Comparison of ENCODE assay signal across 8 mouse cellular contexts in the genomic region with DNA sequence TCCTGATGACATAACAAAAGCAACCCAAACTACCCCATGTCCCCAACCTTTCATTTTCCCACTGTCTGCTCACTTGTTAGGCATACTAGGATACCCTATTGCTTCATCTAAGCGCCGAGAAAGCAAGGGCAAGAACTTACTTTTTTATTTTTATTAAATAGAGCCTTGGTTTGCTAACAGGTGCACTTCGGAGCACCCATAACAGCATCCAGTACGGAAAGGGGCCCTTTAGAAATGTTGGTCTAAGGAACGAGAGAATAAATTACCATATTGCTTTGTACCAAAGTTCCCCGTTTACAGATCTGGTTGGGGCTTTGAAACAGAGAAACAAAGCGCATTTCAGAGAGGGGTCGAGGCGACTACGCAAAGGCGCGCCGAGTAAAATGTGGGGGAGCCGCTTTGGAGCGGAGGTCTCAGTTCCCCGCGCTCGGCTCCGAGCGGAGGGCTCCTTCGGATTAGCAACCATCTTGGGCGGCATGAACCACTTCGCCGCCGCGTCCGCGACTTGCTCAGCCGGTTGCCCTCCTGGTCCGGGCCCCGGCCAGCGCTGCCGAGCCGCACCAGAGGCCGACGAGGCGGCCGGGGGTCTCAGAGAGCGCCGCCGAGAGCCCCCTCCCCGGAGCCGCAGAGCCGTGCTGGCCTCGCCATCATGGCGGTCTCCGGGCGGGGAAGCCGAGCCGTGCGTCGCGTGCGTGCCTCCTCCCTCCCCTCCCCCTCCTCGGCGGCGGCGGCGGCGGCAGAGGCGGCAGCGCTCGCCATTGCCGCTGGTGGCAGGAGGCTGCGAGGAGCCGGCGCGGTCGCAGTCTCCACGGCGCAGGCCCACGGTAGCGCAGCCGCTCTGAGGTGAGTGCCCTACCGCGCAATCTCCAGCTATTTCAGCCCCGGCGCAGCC. TPM values are rescaled to one million over a fixed set of nuclear protein-coding genes. Genes with fewer than 3 reads are reported as not detected.
A peak's percentile ranks its signal among the peaks of the same experiment; 100 is the strongest.
DNase-seq lines count a peak whose midpoint lies in the region; ATAC-seq and TF ChIP-seq lines count a peak whose summit lies in the region.

A gene (plus strand): TSS at position 718 of the 892 bp plus-strand sequence.

- peak; percentile 91 for DNase-seq in cerebellum, adult 11 months
- peak; percentile 95 for DNase-seq in forebrain, embryonic 14.5 days (ENCODE audit: low spot score)
- peak; percentile 94 to 95 for DNase-seq in heart, postnatal 10 days
- peak; percentile 94 to 96 for DNase-seq in kidney, postnatal 4 days
- peak; percentile 94 for DNase-seq in neural tube, embryonic 11.5 days (ENCODE audit: low spot score)

- peak within 1 kb of the TSS; percentile 65 for H3K4me2 ChIP-seq in forebrain, embryonic 14.5 days (ENCODE audit: low read length)
- peak within 1 kb of the TSS; percentile 82 for H3K4me2 ChIP-seq in liver, embryonic 15.5 days
- peak within 1 kb of the TSS; percentile 84 for H3K4me2 ChIP-seq in neural tube, embryonic 11.5 days (ENCODE audit: low read depth)
- peak within 1 kb of the TSS; percentile 85 for H3K4me2 ChIP-seq in stomach, embryonic 16.5 days (ENCODE audit: low read depth, low read length)

- ATAC-seq in forebrain, embryonic 14.5 days = peak; percentile 96
- ATAC-seq in liver, embryonic 15.5 days (ENCODE audit: insufficient read depth) = peak; percentile 85
- peak; percentile 94 for ATAC-seq in neural tube, embryonic 11.5 days (ENCODE audit: insufficient read depth, low FRiP score, low TSS enrichment)
- peak; percentile 95 for ATAC-seq in stomach, embryonic 16.5 days (ENCODE audit: insufficient read depth, low FRiP score)

- no peaks in the 10 kb centered on the region; the same call in 1 of the 2 replicates for H3K36me3 ChIP-seq in ES-Bruce4 (ENCODE audit: control insufficient read depth, insufficient read depth, low read length, poor library complexity, severe bottlenecking)
- H3K36me3 ChIP-seq in forebrain, embryonic 14.5 days (ENCODE audit: control insufficient read depth, insufficient read depth, low read length) = peaks cover 2% of the 10 kb centered on the region; the same call in 1 of the 2 replicates
- H3K36me3 ChIP-seq in liver, embryonic 15.5 days (replicated peaks) = no peaks in the 10 kb centered on the region; the same call in 1 of the 2 replicates
- H3K36me3 ChIP-seq in neural tube, embryonic 11.5 days (ENCODE audit: control insufficient read depth, insufficient read depth, low read length) = no peaks in the 10 kb centered on the region; the same call in 1 of the 2 replicates
- no peaks in the 10 kb centered on the region for H3K36me3 ChIP-seq in stomach, embryonic 16.5 days (ENCODE audit: control insufficient read depth, insufficient read depth, low read length)

- H3K4me3 ChIP-seq in ES-Bruce4 (ENCODE audit: low read depth, low read length) = peak within 1 kb of the TSS; percentile 95
- peak within 1 kb of the TSS; percentile 75 for H3K4me3 ChIP-seq in forebrain, embryonic 14.5 days (ENCODE audit: low read depth, low read length)
- H3K4me3 ChIP-seq in liver, embryonic 15.5 days (replicated peaks) = peak within 1 kb of the TSS; percentile 89
- H3K4me3 ChIP-seq in neural tube, embryonic 11.5 days (ENCODE audit: low read depth, low read length) = peak within 1 kb of the TSS; percentile 99
- H3K4me3 ChIP-seq in stomach, embryonic 16.5 days (replicated peaks; ENCODE audit: low read length) = peak within 1 kb of the TSS; percentile 98

- TF ChIP-seq EP300 in ES-Bruce4 (IDR thresholded peaks at IDR 0.05; ENCODE audit: insufficient read depth, low read depth, low read length) = 0 out of 2 replicates have a peak, but pooled peaks have one; percentile 30

- H3K27ac ChIP-seq in ES-Bruce4 (ENCODE audit: insufficient read depth, low read length) = peak within 1 kb of the TSS; percentile 92
- peak within 1 kb of the TSS; percentile 100 for H3K27ac ChIP-seq in forebrain, embryonic 14.5 days (ENCODE audit: low read depth, low read length)
- H3K27ac ChIP-seq in liver, embryonic 15.5 days (replicated peaks) = peak within 1 kb of the TSS; percentile 97
- peak within 1 kb of the TSS; percentile 99 for H3K27ac ChIP-seq in neural tube, embryonic 11.5 days (ENCODE audit: low read depth, low read length)
- peak within 1 kb of the TSS; percentile 100 for H3K27ac ChIP-seq in stomach, embryonic 16.5 days (ENCODE audit: low read length)

- TF ChIP-seq POLR2A in ES-Bruce4 (IDR thresholded peaks at IDR 0.05; ENCODE audit: insufficient read depth, low read length) = no peak

- TF ChIP-seq CTCF in ES-Bruce4 (IDR thresholded peaks at IDR 0.05; ENCODE audit: low read depth, low read length) = no peak

- peak within 1 kb of the TSS; percentile 98 for H3K9ac ChIP-seq in ES-Bruce4 (ENCODE audit: low read depth, poor library complexity, severe bottlenecking)
- peak within 1 kb of the TSS; percentile 97 for H3K9ac ChIP-seq in forebrain, embryonic 14.5 days (ENCODE audit: low read length)
- H3K9ac ChIP-seq in liver, embryonic 15.5 days = peak within 1 kb of the TSS; percentile 97
- peak within 1 kb of the TSS; percentile 100 for H3K9ac ChIP-seq in neural tube, embryonic 11.5 days (ENCODE audit: low read length)
- peak within 1 kb of the TSS; percentile 100 for H3K9ac ChIP-seq in stomach, embryonic 16.5 days (ENCODE audit: low read length)

- peaks cover 2% of the 10 kb centered on the region for H3K4me1 ChIP-seq in ES-Bruce4 (ENCODE audit: control insufficient read depth, insufficient read depth, low read length)
- peaks cover 25% of the 10 kb centered on the region for H3K4me1 ChIP-seq in forebrain, embryonic 14.5 days (ENCODE audit: control insufficient read depth, insufficient read depth, low read length)
- peaks cover 44% of the 10 kb centered on the region for H3K4me1 ChIP-seq in liver, embryonic 15.5 days (replicated peaks)
- peaks cover 7% of the 10 kb centered on the region for H3K4me1 ChIP-seq in neural tube, embryonic 11.5 days (ENCODE audit: control insufficient read depth, insufficient read depth, low read length)
- peaks cover 8% of the 10 kb centered on the region; the same call in 1 of the 2 replicates for H3K4me1 ChIP-seq in stomach, embryonic 16.5 days (ENCODE audit: control insufficient read depth, insufficient read depth, low read length)

- intact Hi-C loops in heart, postnatal 10 days (cut with DNase I) = no loop called here

- under 1% methylated on average over 52 of the region's 78 CpGs for WGBS in forebrain, embryonic 14.5 days
- under 1% methylated on average over 75 of the region's 78 CpGs for WGBS in liver, embryonic 15.5 days (ENCODE audit: insufficient replicate concordance)
- 0% methylated on average over 45 of the region's 78 CpGs for WGBS in neural tube, embryonic 11.5 days
- under 1% methylated on average over 77 of the region's 78 CpGs for WGBS in stomach, embryonic 16.5 days

- H3K27me3 ChIP-seq in ES-Bruce4 (ENCODE audit: control insufficient read depth, insufficient read depth, low read length, poor library complexity, severe bottlenecking) = no peaks in the 10 kb centered on the region
- no peaks in the 10 kb centered on the region for H3K27me3 ChIP-seq in forebrain, embryonic 14.5 days (replicated peaks; ENCODE audit: control insufficient read depth, insufficient read depth, low read length)
- no peaks in the 10 kb centered on the region for H3K27me3 ChIP-seq in liver, embryonic 15.5 days
- no peaks in the 10 kb centered on the region for H3K27me3 ChIP-seq in neural tube, embryonic 11.5 days (ENCODE audit: control insufficient read depth, insufficient read depth, low read length)
- no peaks in the 10 kb centered on the region for H3K27me3 ChIP-seq in stomach, embryonic 16.5 days (ENCODE audit: control insufficient read depth, insufficient read depth, low read length)

- no peaks in the 10 kb centered on the region for H3K9me3 ChIP-seq in ES-Bruce4 (replicated peaks; ENCODE audit: control insufficient read depth, insufficient read depth, low read length, poor library complexity, severe bottlenecking)
- H3K9me3 ChIP-seq in forebrain, embryonic 14.5 days (replicated peaks; ENCODE audit: control insufficient read depth, low read length) = no peaks in the 10 kb centered on the region
- H3K9me3 ChIP-seq in liver, embryonic 15.5 days (replicated peaks) = no peaks in the 10 kb centered on the region
- no peaks in the 10 kb centered on the region for H3K9me3 ChIP-seq in neural tube, embryonic 11.5 days (ENCODE audit: control insufficient read depth, low read length)
- no peaks in the 10 kb centered on the region for H3K9me3 ChIP-seq in stomach, embryonic 16.5 days (replicated peaks; ENCODE audit: control insufficient read depth, low read length)

RNA-seq across cellular contexts. Expression of the gene that starts here (rescaled TPM):
- 66.8 and 75.4 TPM in 2 replicates for polyA plus RNA-seq in ES-Bruce4 (2011; ENCODE audit: insufficient read depth, insufficient read length, low read depth, missing spikeins)
- polyA plus RNA-seq in forebrain, embryonic 14.5 days (2014; fragmentation: Nextera tagmentation; extraction: Ambion mirVana) = 46.5 and 48.7 TPM in 2 replicates
- total RNA-seq in heart, postnatal 10 days (2021) = 10 to 100 TPM; 19.5 to 22.6 TPM
- polyA plus RNA-seq in liver, embryonic 15.5 days (2015; fragmentation: Nextera tagmentation; extraction: Ambion mirVana) = 39.0 and 39.3 TPM in 2 replicates
- 74.3 and 77.7 TPM in 2 replicates for polyA plus RNA-seq in neural tube, embryonic 11.5 days (2014; fragmentation: Nextera tagmentation; extraction: Ambion mirVana)
- polyA plus RNA-seq in stomach, embryonic 16.5 days (2015; fragmentation: Nextera tagmentation; extraction: Ambion mirVana) = 45.4 and 46.0 TPM in 2 replicates

Comparison
In these comparisons a context has a peak if more than half of its experiments do, and no peak if none do; other contexts are left out.
1. Peak in every context shown above with its lines: DNase-seq, ATAC-seq, H3K4me3 ChIP-seq and H3K27ac ChIP-seq.